ENCODE assay signal across 10 mouse cellular contexts in genomic region chr13:91129071-91129470, GRCm38 (mm10).
DNase-seq lines count a peak whose midpoint lies in the region; ATAC-seq lines count a peak whose summit lies in the region.
"Had no signal": no experiment of that assay in that cellular context is flagged by ENCODE, and none has a peak within 500 bp of the region (broad histone marks: within the 10 kb centered on the region; RNA-seq: fewer than 3 reads in every experiment).

No protein-coding gene starts in this region.

- no peak overlapping the region for H3K9ac ChIP-seq in lung, embryonic 16.5 days (ENCODE audit: low read length)
- no peak overlapping the region for H3K9ac ChIP-seq in neural tube, embryonic 13.5 days
- H3K9ac ChIP-seq: liver, embryonic 13.5 days had no signal

- H3K4me1 ChIP-seq in lung, embryonic 16.5 days (replicated peaks; ENCODE audit: control insufficient read depth, insufficient read depth, low read length), result peaks cover 3% of the 10 kb centered on the region; the same call in 1 of the 2 replicates
- H3K4me1 ChIP-seq in neural tube, embryonic 13.5 days (replicated peaks), result peaks cover 10% of the 10 kb centered on the region
- H3K4me1 ChIP-seq: liver, embryonic 13.5 days had no signal

- H3K27me3 ChIP-seq in lung, embryonic 16.5 days (ENCODE audit: control insufficient read depth, insufficient read depth, low read depth, low read length), result no peaks in the 10 kb centered on the region
- no peaks in the 10 kb centered on the region for H3K27me3 ChIP-seq in neural tube, embryonic 13.5 days
- H3K27me3 ChIP-seq: liver, embryonic 13.5 days had no signal

- DNase-seq in lung, postnatal 14 days, result no peak
- DNase-seq in cerebellum, postnatal 14 days, result peak; percentile 26 to 47
- DNase-seq in kidney, adult 8-10 months, result peak; percentile 10 to 17
- no peak for DNase-seq in spleen, adult 18-20 months
- DNase-seq in thymus, postnatal 25 days, result no peak
- DNase-seq in left cerebral cortex, postnatal 36 days (ENCODE audit: low spot score in 2 of 2), result no peak
- DNase-seq: liver, embryonic 13.5 days; right cerebral cortex, postnatal 14 days had no signal

- H3K9me3 ChIP-seq in lung, embryonic 16.5 days (ENCODE audit: control insufficient read depth, low read length), result no peaks in the 10 kb centered on the region
- H3K9me3 ChIP-seq in neural tube, embryonic 13.5 days, result no peaks in the 10 kb centered on the region
- H3K9me3 ChIP-seq: liver, embryonic 13.5 days had no signal

- 0 out of 2 replicates have a peak overlapping the region, but pooled peaks have one; percentile 11 for H3K4me2 ChIP-seq in lung, embryonic 16.5 days (ENCODE audit: low read depth, low read length)
- H3K4me2 ChIP-seq in neural tube, embryonic 13.5 days, result peak overlapping the region; percentile 24; the same call in 1 of the 2 replicates
- H3K4me2 ChIP-seq: liver, embryonic 13.5 days had no signal

- H3K4me3 ChIP-seq in lung, embryonic 16.5 days (ENCODE audit: low read length), result no peak overlapping the region
- no peak overlapping the region for H3K4me3 ChIP-seq in neural tube, embryonic 13.5 days
- H3K4me3 ChIP-seq: liver, embryonic 13.5 days had no signal

- intact Hi-C loops in left cerebral cortex, postnatal 36 days (cut with DNase I), result no loop called here

- H3K36me3 ChIP-seq in lung, embryonic 16.5 days (ENCODE audit: control insufficient read depth, insufficient read depth, low read length), result no peaks in the 10 kb centered on the region
- H3K36me3 ChIP-seq in neural tube, embryonic 13.5 days, result no peaks in the 10 kb centered on the region
- H3K36me3 ChIP-seq: liver, embryonic 13.5 days had no signal

- no peak overlapping the region for H3K27ac ChIP-seq in lung, embryonic 16.5 days (ENCODE audit: low read length)
- H3K27ac ChIP-seq in neural tube, embryonic 13.5 days (replicated peaks), result peak overlapping the region; percentile 75
- H3K27ac ChIP-seq: liver, embryonic 13.5 days had no signal

- 18% methylated on average over 7 of the region's 7 CpGs for WGBS in lung, embryonic 16.5 days
- WGBS in neural tube, embryonic 13.5 days, result 6% methylated on average over 7 of the region's 7 CpGs

- ATAC-seq in lung, embryonic 16.5 days (ENCODE audit: low read depth), result no peak
- ATAC-seq in neural tube, embryonic 13.5 days (ENCODE audit: low read depth), result peak; percentile 90

Comparison
In these comparisons a context has a peak if more than half of its experiments do, and no peak if none do; other contexts are left out.
1. DNase-seq: peak in cerebellum, postnatal 14 days (2 of 2) and kidney, adult 8-10 months (2 of 2); none in lung, postnatal 14 days (single experiment), spleen, adult 18-20 months (0 of 2), thymus, postnatal 25 days (single experiment) and left cerebral cortex, postnatal 36 days (0 of 2).